Mouse (Mus musculus) C2C12 (cell line): ENCODE results near the gene BC025446.

ENCODE experiments used
- CEBPB ChIP-seq: IDR thresholded peaks from one replicate; pipeline ENCODE4 v1.6.1; 2011; ENCODE audit warnings: low read depth, mild to moderate bottlenecking, control low read depth, moderate library complexity
- CTCF ChIP-seq: IDR thresholded peaks from one replicate; pipeline ENCODE4 v1.5.1; 2011; ENCODE audit not compliant: control insufficient read depth, insufficient read depth, insufficient read length
- MAX ChIP-seq: IDR thresholded peaks from one replicate; pipeline ENCODE4 v1.6.1; 2011; ENCODE audit warnings: mild to moderate bottlenecking, control low read depth
- MYOD1 ChIP-seq: IDR thresholded peaks from one replicate; pipeline ENCODE4 v1.6.1; 2011; ENCODE audit warnings: low read depth; ENCODE audit not compliant: control insufficient read depth, insufficient read length
- MYOG ChIP-seq: IDR thresholded peaks from one replicate; pipeline ENCODE4 v1.6.1; 2011; ENCODE audit not compliant: control insufficient read depth, insufficient read length; ENCODE audit errors: extremely low read depth
- USF1 ChIP-seq: IDR thresholded peaks from one replicate; pipeline ENCODE4 v1.6.1; 2011; ENCODE audit warnings: low read depth, mild to moderate bottlenecking, control low read depth, moderate library complexity

- TF ChIP-seq CTCF, result no peak
- TF ChIP-seq MAX, result no peak
- no peak for TF ChIP-seq MYOG
- TF ChIP-seq USF1, result no peak
- no peak for TF ChIP-seq CEBPB
- no peak for TF ChIP-seq MYOD1
These were observed 40.7 kb upstream of the BC025446 start for GRCm38 (mm10) chr15:75175506-75175905.
